Mouse (Mus musculus) ES-Bruce4 (cell line): ENCODE data around the gene AC134908.4.

ENCODE experiments used
- CTCF ChIP-seq: IDR thresholded peaks from one replicate; pipeline ENCODE4 v1.8.1; 2011; ENCODE audit warnings: low read depth, low read length
- EP300 ChIP-seq: IDR thresholded peaks from 2 replicates; pipeline ENCODE4 v1.6.1; 2011; ENCODE audit warnings: low read depth, low read length; ENCODE audit not compliant: insufficient read depth
- POLR2A ChIP-seq: IDR thresholded peaks from one replicate; pipeline ENCODE4 v1.8.1; 2011; ENCODE audit warnings: low read length; ENCODE audit not compliant: insufficient read depth

GRCm38 (mm10) chr17:25743831-25744230, 51.6 kb downstream of the AC134908.4 start:
- TF ChIP-seq CTCF (no peak), POLR2A (no peak), EP300 (no peak)
